Mouse (Mus musculus) C2C12 (cell line): ENCODE measurements around the gene Morn3.

Source experiments
- CEBPB ChIP-seq: IDR thresholded peaks from one replicate; pipeline ENCODE4 v1.6.1; 2011; ENCODE audit warnings: low read depth, mild to moderate bottlenecking, control low read depth, moderate library complexity
- CTCF ChIP-seq: IDR thresholded peaks from one replicate; pipeline ENCODE4 v1.5.1; 2011; ENCODE audit not compliant: control insufficient read depth, insufficient read depth, insufficient read length
- FOSL1 ChIP-seq: IDR thresholded peaks from one replicate; pipeline ENCODE4 v1.8.0; 2011; ENCODE audit warnings: mild to moderate bottlenecking, low read length; ENCODE audit not compliant: poor library complexity, insufficient read depth, severe bottlenecking
- MAX ChIP-seq: IDR thresholded peaks from one replicate; pipeline ENCODE4 v1.6.1; 2011; ENCODE audit warnings: mild to moderate bottlenecking, control low read depth
- MYOD1 ChIP-seq: IDR thresholded peaks from one replicate; pipeline ENCODE4 v1.6.1; 2011; ENCODE audit warnings: low read depth; ENCODE audit not compliant: control insufficient read depth, insufficient read length
- USF1 ChIP-seq: IDR thresholded peaks from one replicate; pipeline ENCODE4 v1.6.1; 2011; ENCODE audit warnings: low read depth, mild to moderate bottlenecking, control low read depth, moderate library complexity

GRCm38 (mm10) chr5:123076419-123077281 is 29.8 kb upstream of the Morn3 start:
- TF ChIP-seq USF1 (no peak), MAX (no peak), CTCF (no peak), FOSL1 (no peak), MYOD1 (no peak), CEBPB (no peak)
